Mouse (Mus musculus) regulatory T cell (primary cell): ENCODE data around the gene Tshz2.

Source experiments
- in situ Hi-C: fragments of 300-600 bp; cut with MboI, MseI; formaldehyde crosslinking; loops from one replicate; pipeline ENCODE4 v1.15.1; 2025; ENCODE audit warnings: high pct_unique_total_duplicates

Tshz2 gene

DNA sequence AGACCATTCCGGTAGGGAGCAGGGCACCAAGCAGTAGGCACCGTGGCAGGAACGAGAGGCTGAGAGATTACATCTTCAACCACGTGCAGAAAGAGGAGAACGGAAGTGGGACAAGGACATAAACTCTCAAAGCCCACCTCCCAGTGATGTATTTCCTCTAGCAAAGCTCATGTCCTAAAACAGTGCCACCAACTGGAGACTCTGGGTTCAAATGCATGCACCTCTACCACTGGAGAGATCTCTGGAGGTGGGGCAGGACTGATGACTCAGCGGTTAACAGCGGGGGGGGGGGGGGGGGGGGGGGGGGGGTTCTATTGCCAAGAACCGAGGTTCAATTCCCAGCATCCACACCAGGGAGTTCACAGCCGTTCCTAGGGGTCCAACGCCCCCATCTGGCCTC lies 410.5 kb downstream of the Tshz2 start:
- in situ Hi-C loops = no loop called here

DNA sequence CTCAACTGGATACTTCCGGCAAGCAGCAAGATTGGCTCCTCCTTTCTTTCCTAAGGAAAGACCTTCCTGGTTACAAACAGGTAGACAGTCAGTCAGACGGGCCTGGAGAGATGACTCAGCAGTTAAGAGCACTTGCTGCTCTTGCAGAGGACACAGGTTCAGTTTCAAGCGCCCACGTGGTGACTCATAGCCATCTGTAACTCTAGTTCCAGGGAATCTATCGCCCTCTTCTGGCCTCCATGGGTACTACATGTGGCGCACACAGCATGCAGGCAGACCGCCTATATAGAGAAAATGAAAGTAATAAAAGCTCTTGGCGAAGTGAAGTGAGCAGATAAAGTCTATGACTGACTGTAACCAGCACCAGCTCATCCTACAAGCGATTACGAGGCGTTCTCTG lies 413.1 kb downstream of the Tshz2 start:
- in situ Hi-C loops = no loop called here

DNA sequence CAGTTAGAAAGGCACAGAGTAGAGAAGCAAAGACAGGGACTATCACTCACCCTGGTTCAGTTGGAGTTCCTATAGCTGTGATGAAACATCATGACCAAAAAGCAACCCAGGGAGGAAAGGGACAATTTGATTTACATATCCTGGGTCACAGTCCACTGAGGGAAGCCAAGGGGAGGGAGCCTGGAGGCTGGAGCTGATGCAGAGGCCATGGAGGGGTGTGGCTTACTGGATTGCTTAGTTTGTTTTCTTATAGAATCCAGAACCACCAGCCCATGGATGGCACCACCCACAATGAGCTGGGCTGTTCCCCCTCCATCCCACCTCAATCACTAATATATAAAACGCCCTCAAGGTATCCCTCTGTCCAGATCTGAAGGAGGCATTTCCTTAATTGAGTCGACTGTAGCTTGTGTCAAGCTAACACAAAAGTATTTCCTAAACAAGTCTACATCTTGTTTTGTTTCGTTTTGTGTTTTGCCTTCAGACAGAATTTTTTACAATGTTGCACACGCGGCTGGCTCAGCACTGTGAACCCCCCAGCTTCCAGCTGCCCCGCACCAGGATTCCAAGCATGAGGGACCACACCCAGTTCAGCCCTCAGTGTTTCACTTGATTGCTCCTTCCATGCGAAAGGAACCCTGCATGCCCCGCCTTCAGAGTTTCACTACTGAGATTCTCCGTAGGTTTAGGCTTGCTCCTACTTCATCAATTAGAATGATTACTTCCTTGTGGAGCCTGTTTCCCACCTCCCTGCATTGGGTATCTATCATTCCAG lies 413.7 kb downstream of the Tshz2 start:
- in situ Hi-C loops = no loop called here

DNA sequence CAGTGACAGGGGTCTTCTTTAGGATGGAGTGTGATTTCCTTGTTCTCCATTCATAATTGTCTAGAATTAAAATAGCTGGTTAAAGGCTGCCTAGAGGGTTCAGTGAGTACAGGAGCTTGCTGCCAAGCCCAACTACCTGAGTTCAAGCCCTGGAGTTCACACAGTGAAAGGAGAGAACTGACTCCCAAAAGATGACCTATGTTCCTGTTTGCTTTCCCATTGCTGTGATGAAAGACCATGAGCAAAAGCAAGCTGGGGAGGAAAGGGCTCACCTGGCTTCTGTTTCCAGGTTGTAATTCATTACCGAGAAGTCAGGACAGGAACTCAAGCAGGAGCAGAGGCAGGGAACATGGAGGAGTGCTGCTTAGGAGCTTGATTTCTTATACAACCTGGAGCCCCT lies 416.0 kb downstream of the Tshz2 start:
- in situ Hi-C loops = no loop called here

DNA sequence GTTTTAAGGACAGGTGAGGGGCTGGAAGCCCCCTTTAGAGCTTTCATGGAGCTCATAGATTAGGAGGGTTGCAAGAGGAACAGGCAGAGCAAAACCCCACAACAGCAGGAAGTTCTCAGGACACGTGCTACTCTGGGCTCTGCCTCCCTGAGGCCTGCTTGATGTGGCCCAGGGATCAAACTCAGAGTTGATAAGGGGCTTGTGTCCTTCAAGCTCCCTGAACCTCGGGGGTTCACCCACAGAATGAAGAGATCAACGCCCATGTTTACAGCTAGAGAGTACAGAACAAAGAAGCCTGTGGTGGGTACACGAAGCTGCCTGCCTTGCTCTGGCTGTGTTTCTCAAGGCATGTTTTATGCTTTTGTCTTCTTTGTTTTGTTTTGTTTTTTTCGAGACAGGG lies 417.8 kb downstream of the Tshz2 start:
- in situ Hi-C loops = no loop called here

- in situ Hi-C loops = no loop called here
These were observed 418.6 kb downstream of the Tshz2 start for GRCm38 (mm10) chr2:170051441-170051840.

DNA sequence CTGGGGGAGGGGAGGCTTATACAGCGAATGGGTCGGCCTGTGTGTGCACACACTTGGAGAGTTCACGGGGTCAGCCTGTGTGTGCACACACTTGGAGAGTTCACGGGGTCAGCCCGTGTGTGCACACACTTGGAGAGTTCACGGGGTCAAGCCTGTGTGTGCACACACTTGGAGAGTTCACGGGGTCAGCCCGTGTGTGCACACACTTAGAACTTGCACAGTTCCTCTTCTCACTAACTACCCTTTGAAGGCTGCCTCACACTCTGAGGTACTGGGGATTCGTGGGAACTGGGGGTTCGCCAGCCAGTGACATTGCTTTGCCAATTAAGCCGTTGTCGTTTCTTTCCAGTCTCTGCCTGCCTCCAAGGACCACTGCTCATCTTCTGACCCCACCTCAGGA lies 422.1 kb downstream of the Tshz2 start:
- in situ Hi-C loops = no loop called here

DNA sequence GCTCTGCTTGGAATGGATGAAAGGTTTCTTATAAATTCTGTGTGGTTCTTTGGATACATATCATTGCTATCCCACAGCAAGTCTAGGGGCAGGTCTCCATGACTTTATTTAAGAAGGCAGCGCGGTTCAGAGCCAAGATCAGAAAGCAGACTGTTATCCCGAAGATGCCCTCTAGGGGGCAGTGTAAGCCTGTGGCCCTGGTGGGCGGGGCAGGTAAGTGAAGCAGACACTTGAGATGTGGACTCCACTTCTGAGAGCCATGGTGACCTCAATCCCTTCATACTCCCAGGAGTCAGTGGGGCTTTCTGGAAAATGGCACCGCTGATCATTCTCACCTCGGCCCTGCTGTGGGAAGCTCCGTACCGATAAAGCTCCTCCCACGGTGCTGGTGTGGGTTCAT lies 422.6 kb downstream of the Tshz2 start:
- in situ Hi-C loops = no loop called here

DNA sequence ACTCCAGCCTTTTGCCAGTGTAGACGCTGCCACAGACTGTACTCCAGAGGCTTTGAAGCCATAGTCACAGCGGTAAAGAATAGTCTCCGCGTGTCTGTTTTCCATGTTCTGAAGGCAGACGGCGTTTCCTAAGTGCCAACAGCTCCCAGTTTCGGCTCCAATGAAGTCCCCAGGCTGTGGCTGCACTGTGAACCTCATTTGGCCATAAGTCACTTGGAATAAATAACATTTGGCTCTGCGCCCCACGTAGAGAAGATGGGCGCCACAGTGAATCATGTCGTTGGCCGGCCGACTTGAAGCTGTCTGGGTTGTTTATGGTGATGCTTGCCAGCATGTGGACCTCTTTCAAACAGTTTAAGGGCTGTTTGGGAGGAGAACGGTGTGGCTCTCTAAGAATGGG lies 426.0 kb downstream of the Tshz2 start:
- in situ Hi-C loops = no loop called here

DNA sequence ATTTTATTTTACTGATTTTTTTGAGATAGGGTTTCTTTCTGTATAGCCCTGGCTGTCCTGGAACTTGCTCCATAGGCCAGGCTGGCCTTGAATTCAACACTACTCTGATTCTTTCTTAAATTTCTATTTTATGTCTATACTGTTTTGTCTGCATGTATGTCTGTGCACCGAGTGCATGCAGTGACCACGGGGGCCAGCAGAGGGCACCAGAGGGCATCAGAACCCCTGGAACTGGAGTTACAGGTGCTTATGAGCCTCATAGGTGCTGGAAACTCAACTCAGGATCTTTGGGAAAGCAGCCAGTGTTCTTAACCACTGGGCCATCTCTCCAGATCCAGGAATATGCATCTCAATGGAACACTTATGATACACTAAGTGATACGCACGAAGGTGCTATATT lies 427.3 kb downstream of the Tshz2 start:
- in situ Hi-C loops = no loop called here

- in situ Hi-C loops = no loop called here
These were observed 429.6 kb downstream of the Tshz2 start for GRCm38 (mm10) chr2:170062378-170062777.

DNA sequence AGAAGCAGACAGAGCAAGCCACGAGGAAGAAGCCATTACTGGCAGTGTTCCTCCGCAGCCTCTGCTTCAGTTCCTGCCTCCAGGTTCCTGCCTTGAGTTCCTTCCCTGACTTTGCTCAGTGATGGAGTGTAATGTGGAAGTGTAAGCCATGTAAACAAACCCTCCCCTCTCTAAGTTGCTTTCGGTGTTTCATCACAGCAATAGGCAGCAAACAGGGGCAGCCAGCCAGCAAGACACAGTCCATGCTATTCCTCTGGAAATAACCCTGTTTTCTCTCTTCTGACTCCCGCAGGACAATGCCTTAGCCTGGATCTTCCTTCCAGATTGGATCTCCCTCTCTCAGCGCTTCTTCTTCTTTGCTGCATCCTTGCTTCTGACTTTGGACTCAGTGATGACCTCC lies 437.2 kb downstream of the Tshz2 start:
- in situ Hi-C loops = no loop called here

- in situ Hi-C loops = no loop called here
These were observed 437.9 kb downstream of the Tshz2 start for GRCm38 (mm10) chr2:170070641-170071241.

GRCm38 (mm10) chr2:170076941-170077490 lies 444.2 kb downstream of the Tshz2 start:
- in situ Hi-C loops = no loop called here

DNA sequence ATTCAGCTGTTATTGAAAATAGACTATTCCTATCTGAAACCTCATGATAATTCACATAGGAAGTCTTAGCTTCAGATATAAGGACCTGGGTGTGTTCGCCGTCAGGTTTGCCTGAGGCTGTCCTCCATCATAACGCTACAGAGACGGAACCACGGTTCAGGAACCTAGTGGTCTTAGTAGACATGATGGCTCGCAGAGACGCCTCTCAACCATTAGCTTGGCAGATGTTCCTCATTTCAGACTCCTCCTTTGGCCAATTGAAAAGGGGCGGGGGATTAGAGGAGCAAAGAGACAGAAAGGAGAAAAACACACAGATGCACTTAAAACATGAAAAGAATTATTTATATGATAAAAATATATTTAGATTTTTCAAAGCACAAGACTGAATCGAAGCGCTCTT lies 445.2 kb downstream of the Tshz2 start:
- in situ Hi-C loops = no loop called here

DNA sequence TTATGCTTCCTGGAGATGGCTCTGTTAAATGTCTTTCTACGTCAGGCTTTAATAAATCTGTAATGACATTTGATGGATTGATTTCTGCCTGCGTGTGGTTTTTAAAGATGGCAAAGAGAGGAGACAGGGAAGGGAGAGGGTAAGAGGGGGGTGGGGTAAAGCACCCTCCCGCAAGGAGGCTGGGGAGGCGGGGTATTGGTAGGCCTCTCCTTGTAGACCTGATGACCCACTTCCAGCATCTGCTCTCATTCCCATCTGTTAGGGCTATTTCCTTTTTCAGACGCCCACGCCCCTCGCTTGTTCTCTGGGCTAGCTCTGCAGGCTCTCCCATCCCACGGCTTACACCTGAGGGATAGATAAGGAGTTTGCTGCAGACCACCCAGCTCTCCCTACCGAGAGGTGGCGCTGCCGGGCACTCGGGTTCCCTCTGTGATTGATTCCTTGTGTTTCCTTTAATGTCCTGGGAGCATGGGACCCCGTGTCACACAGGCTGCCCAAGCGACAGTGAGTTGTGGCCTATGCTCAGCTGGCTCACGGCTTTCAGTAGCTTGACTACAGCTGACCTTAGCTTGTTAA lies 445.7 kb downstream of the Tshz2 start:
- in situ Hi-C loops = no loop called here

- in situ Hi-C loops = no loop called here
These were observed 459.0 kb downstream of the Tshz2 start for GRCm38 (mm10) chr2:170091563-170092443.

DNA sequence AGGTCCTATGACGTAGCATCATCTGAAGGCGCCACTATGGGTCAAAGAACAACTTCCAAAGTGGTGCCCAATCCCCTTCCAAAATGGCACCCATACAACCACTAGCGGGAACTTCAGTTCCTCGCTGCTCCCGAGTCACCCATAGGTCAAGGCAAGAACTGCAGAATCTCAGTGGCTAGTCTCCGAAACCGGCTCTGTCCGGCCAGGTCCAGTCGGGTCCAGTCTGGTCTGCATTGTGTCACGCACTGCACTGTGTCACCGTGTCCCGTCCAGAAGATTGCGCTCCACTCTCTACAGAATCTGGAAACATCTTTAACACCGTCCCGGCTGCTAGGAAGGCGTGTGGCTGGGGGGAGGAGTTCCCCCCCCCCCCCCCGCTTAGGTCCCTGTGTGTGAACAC lies 461.4 kb downstream of the Tshz2 start:
- in situ Hi-C loops = no loop called here

DNA sequence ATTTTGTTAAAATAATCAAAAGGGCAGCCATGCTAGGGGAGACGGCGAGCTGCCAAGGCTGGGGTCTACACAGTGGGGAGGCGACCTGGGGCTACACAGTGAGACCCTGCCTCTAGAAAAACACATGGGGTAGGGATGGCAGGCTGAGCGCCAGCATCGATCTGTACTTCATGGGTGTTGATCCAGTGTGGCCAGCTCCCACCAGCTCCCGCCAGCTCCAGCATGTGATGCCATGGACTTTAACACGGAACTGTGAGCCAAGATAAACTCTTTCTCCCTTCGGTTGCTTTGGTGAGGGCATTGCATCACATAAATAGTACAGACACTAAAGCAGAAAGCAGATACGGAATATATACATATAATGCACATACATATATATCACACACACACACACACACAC lies 462.1 kb downstream of the Tshz2 start:
- in situ Hi-C loops = no loop called here

DNA sequence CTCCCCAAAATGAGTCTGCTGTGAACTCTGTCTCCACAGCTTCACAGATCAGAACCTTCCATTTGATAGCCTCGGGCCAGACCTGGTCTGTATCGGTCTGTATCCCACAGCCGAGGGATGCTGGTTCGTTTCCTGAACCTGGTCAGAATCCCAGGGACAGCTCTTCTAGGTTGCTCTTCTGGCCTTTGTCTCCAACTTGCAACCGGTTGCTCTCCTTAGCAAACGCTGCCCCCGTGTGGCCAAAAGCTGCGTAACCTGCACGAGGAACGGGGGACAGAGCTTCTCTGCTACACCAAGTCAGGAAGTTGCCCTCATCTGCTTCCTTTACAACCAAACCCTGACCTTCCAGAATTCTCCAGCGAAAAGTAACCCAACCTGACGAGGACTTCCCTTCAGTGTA lies 468.3 kb downstream of the Tshz2 start:
- in situ Hi-C loops = loop anchor here (25.0 kb wide), 1 partner anchor 411 kb away; no protein-coding TSS in a partner anchor

DNA sequence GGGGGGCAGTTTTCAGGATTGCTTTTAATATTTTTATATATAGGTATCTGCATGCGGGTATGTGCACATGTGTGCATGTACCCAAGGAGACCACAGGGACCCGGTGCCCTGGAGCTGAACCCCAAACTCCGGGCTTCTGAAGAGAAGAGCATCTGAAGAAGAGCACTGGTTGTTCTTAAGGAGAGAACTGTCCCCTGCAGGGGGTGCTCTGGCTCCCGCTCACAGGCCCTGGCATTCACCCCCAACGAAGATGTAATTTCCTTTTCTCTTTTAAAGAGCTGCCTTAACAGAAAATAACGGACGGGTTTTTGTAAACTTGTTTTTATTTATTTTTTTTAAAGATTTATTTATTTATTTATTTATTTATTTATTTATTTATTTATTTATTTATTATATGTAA lies 469.1 kb downstream of the Tshz2 start:
- in situ Hi-C loops = loop anchor here (25.0 kb wide), 1 partner anchor 410 kb away; no protein-coding TSS in a partner anchor

DNA sequence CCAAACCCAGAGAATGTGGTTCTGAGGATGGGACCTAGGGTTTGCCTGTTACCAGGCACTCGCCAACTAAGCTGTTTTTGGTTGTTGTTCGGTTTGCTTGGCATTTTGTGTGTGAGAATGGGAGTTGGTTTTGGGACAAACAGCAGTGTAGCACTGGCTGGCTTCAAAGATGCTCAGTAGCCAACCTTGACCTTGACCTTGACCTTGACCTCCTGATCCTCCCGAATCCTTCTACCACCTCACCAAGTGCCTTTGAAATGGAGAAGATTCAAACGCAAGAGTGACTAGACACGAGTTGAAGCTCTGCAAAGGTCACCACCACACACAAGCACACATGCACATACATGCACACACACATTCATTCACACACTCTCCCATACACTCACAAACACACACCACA lies 470.5 kb downstream of the Tshz2 start:
- in situ Hi-C loops = loop anchor here (25.0 kb wide), 1 partner anchor 409 kb away; no protein-coding TSS in a partner anchor
